Mouse (Mus musculus) left cerebral cortex, postnatal 4 days (tissue): ENCODE measurements at regions not wholly inside any gene's neighbourhood (a gene's known extent, or its start where the extent isn't known, plus 50 kb on each side); places are given as distances from the start of the nearest gene placed in this dataset.

Source experiments
- DNase-seq: peaks from one replicate; pipeline ENCODE4 v3.0.0-alpha.2; 2022
- intact Hi-C: fragments of 180-260 bp; cut with DNase I; formaldehyde crosslinking; loops from one replicate; pipeline ENCODE4 v1.15.1; 2025

DNA sequence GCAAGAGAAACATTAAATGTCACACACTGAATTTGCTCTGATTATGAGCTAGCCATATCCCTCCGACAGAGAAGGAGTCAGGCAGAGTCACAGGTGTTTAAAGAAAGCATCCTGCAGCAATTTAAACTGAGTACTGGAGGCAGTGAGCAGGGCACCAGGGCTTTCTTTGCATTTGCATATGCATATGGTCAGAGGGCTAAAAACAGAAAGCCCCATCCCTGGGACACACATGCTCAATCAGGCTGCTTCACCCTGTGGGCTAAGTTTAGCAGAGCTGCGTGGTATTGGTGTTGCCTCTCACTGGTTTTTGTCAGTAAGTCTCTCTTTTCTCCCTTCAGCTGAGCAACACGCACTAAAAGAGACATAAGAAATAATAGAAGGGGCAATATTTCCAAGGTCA, 289.9 kb upstream of the Rps6ka3 start:
- DNase-seq = no peak

DNA sequence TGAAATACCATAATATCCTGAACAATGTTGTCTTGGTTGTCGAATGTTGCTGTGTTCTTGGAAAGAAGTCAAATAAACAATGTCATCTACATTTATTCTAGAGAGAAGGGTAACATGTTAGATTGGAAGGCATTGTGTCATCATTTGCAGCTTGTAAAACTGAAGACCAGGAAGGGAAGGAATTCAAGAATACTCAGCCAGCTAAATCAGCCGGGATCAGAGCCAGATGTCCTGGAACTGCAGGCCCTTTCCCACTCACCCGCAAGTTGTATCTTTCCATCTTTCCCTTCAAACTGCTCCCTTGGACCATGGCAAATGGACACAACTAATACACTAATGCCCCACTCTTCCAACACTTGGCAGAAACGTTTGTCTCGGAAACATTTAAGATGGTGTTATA, 288.7 kb upstream of the Rps6ka3 start:
- intact Hi-C loops = loop anchor here (5.0 to 10.0 kb wide), 6 partner anchors 307 to 1457 kb away; partner anchors contain the start of gene Cnksr2
- no peak for DNase-seq

More for the DNA sequence above, 289.9 kb upstream of the Rps6ka3 start:
- intact Hi-C loops = loop anchor here (5.0 to 10.0 kb wide), 6 partner anchors 305 to 1455 kb away; partner anchors contain the start of gene Cnksr2

DNA sequence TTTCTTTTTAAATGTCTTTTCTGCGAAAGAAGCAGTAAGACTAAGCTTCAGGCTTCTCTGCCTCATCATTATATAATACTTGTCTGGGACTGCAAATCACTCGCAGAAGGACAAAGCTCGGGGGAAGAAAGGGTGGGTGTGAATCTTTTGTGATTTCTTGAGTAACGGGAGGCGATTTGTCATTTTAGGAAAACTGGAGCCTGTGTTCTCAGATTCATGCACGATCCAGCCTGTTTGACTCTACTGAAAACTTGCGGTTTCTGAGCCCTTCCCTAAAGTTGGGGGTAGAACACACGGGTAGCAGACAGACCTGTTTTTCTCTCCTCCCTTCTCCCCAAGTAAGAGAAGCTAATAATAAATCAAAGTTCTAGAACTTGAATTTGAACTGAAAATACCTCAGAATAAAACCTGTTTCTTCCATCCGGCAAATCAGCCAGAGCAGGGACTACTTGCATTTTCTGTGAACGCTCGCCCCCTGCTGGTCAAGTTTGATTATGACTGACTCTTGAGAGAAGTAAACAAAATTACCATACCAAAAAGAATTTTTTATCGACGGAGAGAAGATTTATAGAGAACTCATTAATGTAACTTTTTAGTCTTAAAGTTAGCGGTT, 288.2 kb upstream of the Rps6ka3 start:
- peak; percentile 79 for DNase-seq
- intact Hi-C loops = loop anchor here (5.0 to 10.0 kb wide), 6 partner anchors 307 to 1457 kb away; partner anchors contain the start of gene Cnksr2

DNA sequence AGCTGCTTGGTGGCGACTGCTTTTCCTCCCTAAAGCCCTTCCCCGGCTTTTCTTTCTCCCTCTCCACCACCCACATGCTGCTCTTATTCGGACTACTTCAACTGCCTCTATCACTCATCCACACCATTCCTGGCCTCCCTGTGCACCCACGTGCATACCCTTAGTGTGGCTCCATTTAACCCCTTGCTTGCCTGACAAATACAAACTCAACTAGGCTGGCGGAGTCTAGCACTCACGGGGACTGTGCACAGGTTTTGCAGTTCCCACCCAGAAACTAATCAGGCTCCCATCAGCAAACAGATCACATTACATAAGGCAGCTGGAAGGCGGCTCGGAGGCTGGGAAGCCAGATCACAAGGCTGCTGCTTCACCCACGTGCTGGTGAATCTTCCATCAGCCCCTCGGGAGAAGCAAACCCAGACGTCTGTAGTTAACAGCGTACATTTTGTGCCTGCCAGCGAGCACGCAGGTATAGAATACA, 287.0 kb upstream of the Rps6ka3 start:
- intact Hi-C loops = loop anchor here (5.0 to 10.0 kb wide), 6 partner anchors 308 to 1458 kb away; partner anchors contain the start of gene Cnksr2
- peak; percentile 17 for DNase-seq

DNA sequence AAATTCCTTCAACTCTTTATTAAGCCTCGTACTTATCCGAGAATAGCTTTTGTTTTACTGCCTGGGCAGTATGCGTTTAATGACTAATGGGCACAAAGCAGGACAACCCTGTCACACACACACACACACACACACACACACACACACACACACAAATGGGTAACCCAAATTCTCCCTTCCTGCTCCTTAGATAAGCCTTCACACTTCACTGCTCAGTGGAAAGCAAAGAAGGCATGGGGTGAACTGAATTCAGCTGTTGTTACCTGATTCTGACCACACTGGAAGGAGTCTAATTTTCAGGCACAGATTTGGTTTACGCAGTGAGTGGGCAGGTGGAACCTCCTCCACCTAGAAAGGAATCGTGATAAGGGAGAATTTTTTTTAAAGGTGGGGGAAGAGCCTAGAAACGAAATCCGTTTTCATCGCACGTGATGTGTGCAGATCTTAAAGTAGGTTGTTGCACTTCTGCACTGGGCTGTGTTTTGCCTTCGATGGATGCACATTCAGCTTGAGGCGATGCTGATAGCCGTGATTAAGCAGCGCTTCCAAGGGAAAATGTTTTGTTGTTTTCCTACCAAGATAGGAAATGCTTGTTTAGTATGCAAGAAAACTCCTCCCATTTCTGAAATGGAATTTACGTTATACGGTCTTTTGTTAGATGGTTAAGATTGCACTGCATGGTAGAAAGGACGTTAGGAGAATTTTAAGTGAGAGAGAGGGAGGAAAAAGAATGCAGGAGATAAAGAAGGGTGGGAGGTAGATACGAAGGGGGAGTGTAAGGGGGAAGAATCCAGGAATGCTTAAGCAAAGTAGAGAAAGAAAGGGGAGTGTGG, 286.2 kb upstream of the Rps6ka3 start:
- no peak for DNase-seq
- intact Hi-C loops = loop anchor here (5.0 to 10.0 kb wide), 6 partner anchors 309 to 1459 kb away; partner anchors contain the start of gene Cnksr2

DNA sequence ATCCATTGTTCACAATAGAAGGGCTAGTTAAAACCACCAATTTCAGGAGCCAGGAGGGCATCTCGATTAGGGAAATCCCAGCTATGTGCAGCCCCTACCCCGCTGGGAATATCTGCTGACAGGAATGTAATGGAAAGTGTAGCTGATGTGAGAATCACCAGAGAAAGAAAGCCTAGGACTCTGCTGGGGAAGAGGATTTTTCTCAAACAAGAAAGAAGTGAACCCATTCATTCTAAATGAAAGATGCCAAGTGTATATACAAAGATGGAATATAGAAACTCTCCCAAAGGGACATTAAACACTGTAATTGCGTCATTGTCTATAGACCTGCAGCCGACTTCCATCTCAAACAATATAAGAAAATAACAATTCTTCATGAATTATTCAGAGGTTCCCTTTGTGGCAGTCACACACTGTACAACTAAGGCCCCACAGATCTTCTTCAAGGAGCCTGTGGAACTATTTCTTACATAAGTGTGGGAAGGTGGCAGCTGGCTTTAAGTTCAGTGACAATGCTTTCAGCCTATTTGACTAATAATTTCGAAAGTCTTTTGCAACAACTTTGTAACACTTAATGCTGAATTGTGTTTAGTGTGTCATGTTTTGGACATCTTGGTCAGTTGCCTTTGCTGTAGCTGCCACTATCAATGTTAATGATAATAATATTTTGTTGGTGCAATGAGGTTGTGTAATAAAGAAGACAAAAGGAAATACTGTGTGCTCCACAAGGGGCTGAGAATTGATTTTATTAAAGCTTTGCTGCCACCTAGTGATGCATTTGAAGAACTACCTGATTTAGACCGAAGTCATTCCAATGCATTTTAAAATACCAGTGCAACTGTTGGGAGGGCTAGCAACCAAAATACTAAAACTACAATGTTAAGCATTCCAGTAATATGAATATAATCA, 285.4 kb upstream of the Rps6ka3 start:
- intact Hi-C loops = loop anchor here (5.0 to 10.0 kb wide), 6 partner anchors 310 to 1460 kb away; partner anchors contain the start of gene Cnksr2
- DNase-seq = no peak

DNA sequence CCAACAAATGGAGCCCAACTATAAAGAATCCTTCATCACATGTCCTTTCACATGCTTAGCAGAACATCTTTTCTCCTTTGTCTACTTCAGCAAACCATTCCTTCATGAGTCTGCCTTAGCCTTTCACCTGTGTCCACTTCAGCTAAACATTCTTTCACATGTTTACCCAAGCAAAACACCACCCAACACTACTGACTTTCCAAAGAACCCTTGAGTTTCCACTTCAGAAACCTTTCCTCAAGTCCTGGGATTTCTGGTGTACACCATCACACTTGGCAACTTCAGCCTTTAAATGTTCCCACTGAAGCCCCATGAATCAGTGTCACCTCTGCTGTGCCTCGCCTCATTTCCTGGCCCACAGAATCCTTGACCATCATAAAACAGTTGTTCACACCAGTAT, 278.2 kb upstream of the Rps6ka3 start:
- intact Hi-C loops = no loop called here
- no peak for DNase-seq

DNA sequence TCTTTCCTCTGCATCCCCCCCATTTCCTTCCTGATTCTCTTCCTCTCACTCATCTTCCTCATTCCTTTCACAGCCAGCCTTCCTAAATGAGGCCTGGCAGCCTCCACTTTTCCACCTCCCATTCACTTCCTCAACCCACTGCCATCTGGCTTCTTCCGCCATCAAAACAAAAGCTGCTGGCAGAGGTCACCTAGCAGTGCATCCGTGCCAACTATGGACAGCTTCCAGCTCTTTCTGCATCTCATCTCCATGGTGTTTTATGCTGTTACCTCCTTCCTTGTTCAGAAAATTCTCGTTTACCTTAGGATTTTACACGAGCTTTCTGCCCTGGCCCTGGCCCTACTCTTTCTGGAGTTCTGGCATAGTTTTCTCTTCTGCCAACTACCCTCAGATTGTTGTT, 262.9 kb upstream of the Rps6ka3 start:
- DNase-seq = peak; percentile 58
- intact Hi-C loops = no loop called here

DNA sequence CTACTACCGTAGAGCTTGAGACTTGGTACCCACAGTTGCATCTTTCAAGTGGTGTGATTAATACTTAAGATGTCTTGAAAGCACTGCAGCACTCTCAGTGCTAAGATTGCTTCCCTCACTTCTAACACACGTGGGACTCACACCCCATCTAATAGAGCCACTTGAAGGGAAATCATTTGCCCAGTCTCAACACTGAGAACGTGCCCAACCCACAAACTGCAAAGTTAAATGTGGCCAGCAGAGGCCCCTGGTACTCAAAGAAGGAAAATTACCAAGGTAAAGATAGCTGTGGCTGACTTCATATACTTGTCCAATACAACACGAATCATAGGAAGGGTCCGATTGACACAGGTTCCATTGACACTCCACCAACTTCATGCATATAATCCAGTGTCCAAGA, 238.4 kb upstream of the Rps6ka3 start:
- DNase-seq = peak; percentile 8
- intact Hi-C loops = no loop called here

DNA sequence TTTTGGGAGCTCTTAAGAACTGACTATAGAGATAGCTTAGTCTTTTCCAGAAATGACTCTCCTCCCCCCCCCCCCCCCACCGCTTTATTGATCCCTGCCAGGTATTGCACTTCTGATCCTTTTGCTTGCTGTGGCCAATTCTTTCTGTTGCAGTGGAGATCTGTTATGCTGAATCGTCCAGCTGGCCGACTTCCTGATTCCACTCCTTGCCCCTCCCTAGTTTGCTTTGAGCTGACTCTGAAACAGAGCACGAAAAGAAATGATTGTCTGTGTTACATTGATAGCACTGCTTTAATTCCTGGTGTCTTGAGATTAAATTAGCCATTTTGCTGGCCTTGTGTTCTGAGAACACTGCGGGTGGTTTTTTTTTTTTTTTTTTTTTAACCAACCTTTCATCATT, 233.5 kb upstream of the Rps6ka3 start:
- intact Hi-C loops = no loop called here
- DNase-seq = peak; percentile 12

DNA sequence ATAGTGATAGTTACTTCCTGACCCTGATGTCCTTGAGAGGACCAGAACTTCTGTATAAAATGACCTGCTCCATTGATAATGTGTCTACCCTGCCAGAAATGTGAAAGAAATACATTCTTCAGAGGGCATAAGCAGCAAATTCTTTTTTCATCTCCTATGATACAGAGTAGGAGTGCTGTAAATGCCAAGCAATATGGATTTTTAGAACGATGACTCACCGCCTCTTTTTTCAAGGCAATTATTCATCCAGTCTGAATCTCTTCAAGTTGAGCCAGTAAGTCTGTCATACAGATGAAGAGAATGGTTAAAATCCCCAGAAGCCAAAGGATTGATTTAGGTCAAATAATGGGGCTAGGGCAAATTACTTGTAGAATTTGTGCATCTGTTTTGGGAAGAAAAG, 225.4 kb upstream of the Rps6ka3 start:
- intact Hi-C loops = no loop called here
- no peak for DNase-seq

DNA sequence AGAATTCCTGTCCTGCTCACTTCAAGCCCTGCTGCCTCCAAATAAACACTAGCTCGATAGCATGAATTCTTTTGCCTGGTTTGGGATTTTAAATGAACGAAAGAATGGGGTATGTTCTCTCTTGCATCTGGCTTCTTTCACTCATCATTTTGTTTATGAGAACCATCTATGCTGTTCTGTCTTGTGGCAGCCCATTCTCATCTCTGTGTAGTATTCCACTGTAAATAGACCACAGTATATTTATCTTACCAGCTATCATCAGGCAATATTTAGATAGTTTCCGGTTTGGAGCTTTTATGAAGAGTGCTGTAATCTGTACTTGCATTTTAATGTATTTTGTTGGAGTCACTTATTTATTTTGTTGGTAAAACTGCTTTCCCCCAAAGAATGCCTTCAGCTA, 222.4 kb upstream of the Rps6ka3 start:
- intact Hi-C loops = no loop called here
- no peak for DNase-seq

DNA sequence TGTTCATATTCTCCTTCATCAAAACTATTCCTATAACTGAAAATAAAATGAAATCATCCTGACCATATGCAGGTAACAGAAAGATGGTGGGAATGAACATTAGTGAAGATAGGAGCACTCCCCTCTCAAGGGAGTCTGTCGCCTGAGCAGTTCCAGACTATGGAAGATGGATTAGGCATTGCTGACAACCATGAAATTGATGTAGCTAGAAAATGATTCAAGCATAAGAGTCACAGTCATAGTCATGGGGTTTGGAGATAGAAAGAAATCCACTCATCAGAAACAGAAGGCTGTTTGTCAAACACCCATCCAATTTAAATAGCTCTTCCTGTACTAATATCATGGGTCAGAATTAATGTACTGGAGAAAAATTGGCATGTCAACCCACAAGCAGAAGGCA, 191.2 kb upstream of the Rps6ka3 start:
- DNase-seq = no peak
- intact Hi-C loops = no loop called here

DNA sequence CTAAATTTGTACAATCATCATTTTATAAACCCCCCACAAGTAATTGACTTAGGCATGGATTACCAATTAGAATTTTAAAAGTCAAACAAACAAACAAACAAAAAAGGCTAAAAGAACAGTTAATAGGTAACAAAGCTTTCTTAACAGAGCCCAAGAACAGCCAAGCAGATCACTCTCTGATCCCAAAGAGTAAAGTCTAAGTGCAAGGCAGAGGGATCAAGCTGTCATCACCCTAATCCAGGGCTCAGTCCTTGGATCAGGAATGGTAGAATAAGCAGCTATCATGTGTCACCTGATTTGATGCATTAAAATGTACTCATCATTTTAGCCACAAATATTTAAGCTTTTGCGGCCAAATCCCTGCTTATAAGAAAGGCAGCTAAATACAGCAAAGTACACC, 183.8 kb upstream of the Rps6ka3 start:
- DNase-seq = no peak
- intact Hi-C loops = no loop called here

DNA sequence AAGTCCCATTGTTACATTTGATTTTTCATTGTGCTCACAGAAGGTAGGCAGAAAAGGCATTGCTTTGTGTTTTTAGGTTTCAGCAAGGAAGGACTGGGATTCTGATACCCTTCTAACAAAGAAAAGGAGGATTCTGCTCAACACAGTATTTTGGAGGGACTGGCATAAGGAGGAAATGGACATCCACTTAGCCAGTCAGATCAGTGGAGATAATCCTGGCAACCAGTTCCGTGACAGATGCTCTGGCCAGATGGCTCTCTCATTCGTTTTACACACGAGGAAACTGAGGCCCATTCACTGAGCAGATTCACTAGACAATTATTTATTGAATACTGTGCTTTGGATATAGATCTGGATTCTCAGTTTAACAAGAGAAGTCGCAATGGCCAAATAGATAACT, 178.2 kb upstream of the Rps6ka3 start:
- DNase-seq = peak; percentile 50
- intact Hi-C loops = no loop called here

DNA sequence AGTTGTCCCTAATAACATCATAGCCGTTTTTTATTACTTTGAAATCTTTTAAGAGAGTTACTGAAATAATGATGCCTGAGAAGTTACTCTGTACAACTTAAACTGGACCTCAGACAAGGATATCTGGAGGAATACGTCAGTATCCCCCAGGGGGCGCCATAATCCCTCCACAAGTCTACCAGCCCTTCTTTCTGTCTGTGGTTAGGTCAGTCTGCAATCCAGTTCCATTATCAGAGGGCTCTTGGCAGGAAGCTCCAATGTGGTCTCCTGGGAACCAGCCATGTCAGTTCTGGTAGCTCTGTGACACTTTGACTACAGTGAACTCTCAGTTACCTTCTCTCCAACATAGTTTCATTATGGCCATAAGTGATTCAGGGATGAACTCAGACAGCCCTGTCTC, 166.7 kb upstream of the Rps6ka3 start:
- intact Hi-C loops = no loop called here
- peak; percentile 73 for DNase-seq

DNA sequence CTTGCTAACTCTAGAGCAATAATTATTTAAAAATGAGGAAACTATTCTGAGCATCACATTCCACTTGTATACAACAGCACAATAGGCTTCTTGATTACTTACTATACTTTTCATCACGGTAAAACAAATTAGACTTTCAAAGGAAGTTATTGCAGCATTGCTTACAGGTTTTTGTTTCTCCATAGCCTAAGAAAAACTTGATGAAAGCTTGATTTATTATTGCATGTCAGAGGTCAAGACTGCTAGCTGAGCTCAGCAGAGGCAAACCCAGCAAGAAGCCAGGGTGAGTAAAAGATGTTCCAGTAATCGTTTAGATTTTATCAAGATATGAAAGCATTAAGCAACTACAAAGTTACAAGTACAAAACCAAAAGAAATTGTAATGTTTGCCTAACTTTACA, 162.2 kb upstream of the Rps6ka3 start:
- no peak for DNase-seq
- intact Hi-C loops = no loop called here

DNA sequence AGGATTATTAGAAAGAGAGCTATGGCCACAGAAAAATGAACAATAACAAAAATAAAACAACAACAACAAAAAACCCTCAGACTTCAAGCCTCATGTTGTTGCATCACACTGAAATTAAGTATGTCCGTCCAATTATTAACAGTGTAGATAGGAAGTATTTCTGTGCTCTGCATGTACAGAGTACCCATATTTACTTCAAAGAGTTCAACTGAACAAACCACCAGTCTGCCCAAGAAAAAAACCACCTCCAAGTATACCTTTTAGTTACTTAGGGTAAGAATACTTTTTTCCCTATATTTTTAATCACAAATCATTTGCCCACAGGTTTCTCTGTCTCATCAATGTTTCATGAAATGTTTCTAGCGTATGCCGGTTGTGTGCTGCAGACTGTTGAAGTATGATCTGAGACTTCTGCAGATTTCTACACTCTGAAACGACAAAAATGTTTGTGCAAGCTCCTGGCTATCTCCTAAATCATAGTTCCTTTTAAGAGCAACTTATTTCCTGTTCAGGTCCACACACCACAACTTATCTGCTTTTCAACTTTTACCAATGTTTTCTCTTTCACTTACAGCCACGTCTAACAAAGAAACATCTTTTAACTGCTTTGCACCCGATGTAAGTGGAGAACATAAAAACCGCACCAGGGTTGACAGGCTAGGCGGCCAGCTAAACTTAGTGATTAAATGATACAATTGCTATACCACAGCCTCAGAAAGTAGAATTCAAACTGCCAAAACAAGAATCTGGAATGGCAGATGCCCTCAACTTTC, 154.2 kb upstream of the Rps6ka3 start:
- intact Hi-C loops = no loop called here
- DNase-seq = no peak

DNA sequence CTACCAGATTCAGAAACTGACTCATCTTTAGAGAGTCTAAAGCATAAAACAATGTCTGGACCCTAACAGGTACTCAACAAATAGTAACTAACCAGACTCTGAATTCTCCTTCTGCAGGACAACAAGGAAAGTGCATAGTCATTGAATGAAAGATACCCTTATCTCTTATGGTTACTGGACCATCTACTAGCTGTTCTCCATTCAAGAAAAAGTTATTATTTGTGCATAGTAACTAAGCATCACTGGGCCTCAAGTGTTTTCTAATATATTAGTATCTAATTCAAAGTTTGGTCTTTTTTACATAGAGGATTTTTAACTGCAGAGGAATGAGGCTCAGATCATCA, 153.7 kb upstream of the Rps6ka3 start:
- intact Hi-C loops = no loop called here

DNA sequence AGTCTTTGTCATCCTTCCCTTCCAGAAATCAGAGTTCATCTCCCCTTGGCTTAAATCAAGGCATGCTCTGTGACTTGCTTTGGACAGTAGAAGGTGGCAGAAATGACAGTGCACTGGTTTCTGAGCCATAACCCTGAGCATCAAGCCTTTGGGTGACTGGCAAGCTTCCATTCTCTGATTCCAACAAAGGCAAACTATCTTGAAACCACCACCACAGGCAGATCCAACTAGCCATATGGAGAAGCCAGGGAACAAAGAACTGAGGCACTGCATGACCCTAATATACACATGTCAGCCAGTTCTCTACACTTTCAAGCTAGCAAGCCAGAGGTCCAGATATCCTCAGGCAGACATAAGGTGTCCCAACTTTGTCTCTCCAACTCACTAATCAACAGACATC, 151.2 kb upstream of the Rps6ka3 start:
- DNase-seq = no peak
- intact Hi-C loops = no loop called here

More for the DNA sequence above, 153.7 kb upstream of the Rps6ka3 start:
- DNase-seq = no peak
